In genomic region chr7:137246213-137246872, GRCm38 (mm10) we compare ENCODE assay signal across 7 mouse cellular contexts.
DNase-seq lines count a peak whose midpoint lies in the region; ATAC-seq and TF ChIP-seq lines count a peak whose summit lies in the region.

No protein-coding gene starts in this region.

- TF ChIP-seq POLR2A in bone marrow, adult 2 months (IDR thresholded peaks at IDR 0.05; ENCODE audit: borderline replicate concordance, control insufficient read depth, low read depth, low read length) = no peak

- ATAC-seq in erythroblast, adult 5-6 weeks (replicated peaks; ENCODE audit: low FRiP score, poor library complexity, severe bottlenecking) = peak; percentile 70; the same call in 1 of the 2 replicates
- peak; percentile 5; the same call in 1 of the 2 replicates for ATAC-seq in hindbrain, embryonic 14.5 days (ENCODE audit: low FRiP score)
- peak; percentile 29; the same call in 1 of the 2 replicates for ATAC-seq in liver, embryonic 13.5 days (ENCODE audit: low read depth)
- ATAC-seq in neural tube, embryonic 14.5 days (ENCODE audit: low read depth) = peak; percentile 21; the same call in 1 of the 2 replicates

- H3K9ac ChIP-seq in hindbrain, embryonic 14.5 days = 0 out of 2 replicates have a peak overlapping the region, but pooled peaks have one; percentile 17
- H3K9ac ChIP-seq in liver, embryonic 13.5 days = no peak overlapping the region
- H3K9ac ChIP-seq in neural tube, embryonic 14.5 days (replicated peaks; ENCODE audit: low read depth, low read length) = no peak overlapping the region

- 43% methylated on average over 11 of the region's 11 CpGs for WGBS in bone marrow, adult 2 months
- 23% methylated on average over 11 of the region's 11 CpGs for WGBS in hindbrain, embryonic 14.5 days
- 39% methylated on average over 11 of the region's 11 CpGs for WGBS in liver, embryonic 13.5 days (ENCODE audit: insufficient replicate concordance)
- WGBS in neural tube, embryonic 14.5 days = 21% methylated on average over 11 of the region's 11 CpGs

- no peak overlapping the region for H3K27ac ChIP-seq in bone marrow, adult 2 months (ENCODE audit: control insufficient read depth, insufficient read depth, low read depth, low read length, poor library complexity)
- H3K27ac ChIP-seq in hindbrain, embryonic 14.5 days = peak overlapping the region; percentile 76
- H3K27ac ChIP-seq in liver, embryonic 13.5 days = no peak overlapping the region
- H3K27ac ChIP-seq in neural tube, embryonic 14.5 days (ENCODE audit: low read depth, low read length) = peak overlapping the region; percentile 45; the same call in 1 of the 2 replicates

- peak; percentile 69 for TF ChIP-seq CTCF in bone marrow, adult 2 months (IDR thresholded peaks at IDR 0.05; ENCODE audit: control insufficient read depth, insufficient read depth, low read length)

- H3K27me3 ChIP-seq in hindbrain, embryonic 14.5 days (ENCODE audit: control insufficient read depth, insufficient read depth, low read length) = no peaks in the 10 kb centered on the region
- H3K27me3 ChIP-seq in liver, embryonic 13.5 days = peaks cover 22% of the 10 kb centered on the region
- no peaks in the 10 kb centered on the region for H3K27me3 ChIP-seq in neural tube, embryonic 14.5 days (ENCODE audit: control insufficient read depth, insufficient read depth, low read length)

- peak; percentile 34 for DNase-seq in urinary bladder, postnatal 25 days (ENCODE audit: low spot score)
- DNase-seq in urinary bladder, postnatal 4 days (ENCODE audit: low spot score in 2 of 2) = no peak
- DNase-seq in hindbrain, embryonic 14.5 days (ENCODE audit: low spot score) = no peak
- peak; percentile 11 for DNase-seq in liver, embryonic 13.5 days

- no peaks in the 10 kb centered on the region for H3K9me3 ChIP-seq in hindbrain, embryonic 14.5 days (ENCODE audit: control insufficient read depth, low read length)
- H3K9me3 ChIP-seq in liver, embryonic 13.5 days (replicated peaks) = no peaks in the 10 kb centered on the region
- no peaks in the 10 kb centered on the region for H3K9me3 ChIP-seq in neural tube, embryonic 14.5 days (ENCODE audit: control insufficient read depth, low read length)

- H3K4me3 ChIP-seq in bone marrow, adult 2 months (replicated peaks; ENCODE audit: control insufficient read depth, low read depth, low read length) = no peak overlapping the region
- H3K4me3 ChIP-seq in hindbrain, embryonic 14.5 days (replicated peaks; ENCODE audit: low read length) = no peak overlapping the region
- no peak overlapping the region for H3K4me3 ChIP-seq in liver, embryonic 13.5 days (replicated peaks)
- no peak overlapping the region for H3K4me3 ChIP-seq in neural tube, embryonic 14.5 days (ENCODE audit: low read depth, low read length)

- H3K4me1 ChIP-seq in bone marrow, adult 2 months (ENCODE audit: control insufficient read depth, insufficient read depth, low read length) = no peaks in the 10 kb centered on the region
- peaks cover 96% of the 10 kb centered on the region for H3K4me1 ChIP-seq in hindbrain, embryonic 14.5 days (replicated peaks; ENCODE audit: control insufficient read depth, insufficient read depth, low read length)
- H3K4me1 ChIP-seq in liver, embryonic 13.5 days (replicated peaks) = no peaks in the 10 kb centered on the region
- H3K4me1 ChIP-seq in neural tube, embryonic 14.5 days (ENCODE audit: control insufficient read depth, insufficient read depth, low read length) = peaks cover 75% of the 10 kb centered on the region

- no peak overlapping the region for H3K4me2 ChIP-seq in hindbrain, embryonic 14.5 days (replicated peaks)
- no peak overlapping the region for H3K4me2 ChIP-seq in liver, embryonic 13.5 days
- no peak overlapping the region for H3K4me2 ChIP-seq in neural tube, embryonic 14.5 days (ENCODE audit: low read depth, low read length)

- H3K36me3 ChIP-seq in hindbrain, embryonic 14.5 days (replicated peaks; ENCODE audit: control insufficient read depth, insufficient read depth) = no peaks in the 10 kb centered on the region
- no peaks in the 10 kb centered on the region for H3K36me3 ChIP-seq in liver, embryonic 13.5 days
- no peaks in the 10 kb centered on the region for H3K36me3 ChIP-seq in neural tube, embryonic 14.5 days (ENCODE audit: control insufficient read depth, insufficient read depth, low read length)

Comparison
In these comparisons a context has a peak if more than half of its experiments do, and no peak if none do; other contexts are left out.
1. DNase-seq: peak in urinary bladder, postnatal 25 days (single experiment) and liver, embryonic 13.5 days (single experiment); none in urinary bladder, postnatal 4 days (0 of 2) and hindbrain, embryonic 14.5 days (single experiment).
2. H3K27ac ChIP-seq: peak in hindbrain, embryonic 14.5 days (single experiment) and neural tube, embryonic 14.5 days (single experiment); none in bone marrow, adult 2 months (single experiment) and liver, embryonic 13.5 days (single experiment).
3. ATAC-seq: peak in every context shown above with its lines; median percentile 70 in erythroblast, adult 5-6 weeks; 29 in liver, embryonic 13.5 days; 21 in neural tube, embryonic 14.5 days; 5 in hindbrain, embryonic 14.5 days.